21 mouse cellular contexts compared by ENCODE assay signal in the genomic region with DNA sequence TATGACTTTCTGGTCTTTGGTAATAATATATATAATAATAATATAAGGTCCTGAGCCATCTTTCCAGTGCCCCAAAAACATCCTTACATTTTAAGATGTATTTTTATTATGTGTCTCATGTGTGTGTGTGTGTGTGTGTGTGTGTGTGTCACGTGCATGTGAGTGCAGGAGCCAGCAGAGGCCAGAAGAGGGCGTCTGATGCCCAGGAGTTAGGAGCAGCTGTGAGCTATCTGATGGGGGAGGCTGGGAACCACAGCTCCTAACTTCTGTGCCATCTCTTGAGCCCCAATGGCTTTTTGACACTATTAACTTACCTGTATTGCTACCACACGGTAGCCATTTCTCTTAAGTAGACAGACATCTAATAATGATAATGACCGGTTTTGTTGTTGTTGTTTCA. TPM values are rescaled to one million over a fixed set of nuclear protein-coding genes. Genes with fewer than 3 reads are reported as not detected.
"Had no signal": no experiment of that assay in that cellular context is flagged by ENCODE, and none has a peak within 500 bp of the region (broad histone marks: within the 10 kb centered on the region; RNA-seq: fewer than 3 reads in every experiment).

No protein-coding gene starts in this region.

- ATAC-seq: lung, postnatal 0 days; midbrain, embryonic 13.5 days had no signal

- H3K4me3 ChIP-seq: left cerebral cortex, adult 2 months; limb, embryonic 10.5 days; liver, embryonic 13.5 days; midbrain, embryonic 13.5 days had no signal

- H3K9me3 ChIP-seq: limb, embryonic 10.5 days; liver, embryonic 13.5 days; midbrain, embryonic 13.5 days had no signal

- H3K36me3 ChIP-seq: limb, embryonic 10.5 days; liver, embryonic 13.5 days; midbrain, embryonic 13.5 days had no signal

- H3K9ac ChIP-seq: liver, embryonic 13.5 days; midbrain, embryonic 13.5 days had no signal

- H3K27ac ChIP-seq: left cerebral cortex, adult 2 months; limb, embryonic 10.5 days; liver, embryonic 13.5 days; midbrain, embryonic 13.5 days had no signal

- H3K4me2 ChIP-seq: liver, embryonic 13.5 days; midbrain, embryonic 13.5 days had no signal

- DNase-seq: kidney, postnatal 10 days; liver, embryonic 13.5 days; lung, adult 2 months; lung, postnatal 36 days; right cerebral cortex, postnatal 14 days; thymus, adult 18-20 months; thymus, postnatal 25 days had no signal

RNA-seq across cellular contexts. Expression of a gene that starts 3.1 kb away (rescaled TPM):
- total RNA-seq: layer of hippocampus, postnatal 25 days; left cerebral cortex, adult 2 months; left cerebral cortex, postnatal 14 days; midbrain, postnatal 0 days had no signal
- polyA plus RNA-seq: neural tube, embryonic 14.5 days had no signal

RNA-seq across cellular contexts. Expression of a gene that starts 8.1 kb away (rescaled TPM):
- total RNA-seq: layer of hippocampus, adult 8-10 months had no signal
- polyA plus RNA-seq: limb, embryonic 10.5 days had no signal

RNA-seq across cellular contexts. Expression of a gene that starts 44.1 kb away (rescaled TPM):
- total RNA-seq: layer of hippocampus, adult 8-10 months; layer of hippocampus, postnatal 25 days; left cerebral cortex, adult 2 months; left cerebral cortex, postnatal 14 days; megakaryocyte progenitor cell, adult 5-6 weeks; midbrain, postnatal 0 days had no signal
- polyA plus RNA-seq: kidney, embryonic 14.5 days; large intestine, adult 2 months; limb, embryonic 10.5 days; limb, embryonic 14.5 days; liver, embryonic 13.5 days; lung, adult 2 months; lung, postnatal 0 days; midbrain, embryonic 13.5 days; midbrain, postnatal 0 days; neural tube, embryonic 14.5 days; urinary bladder, adult 2 months had no signal
